Mouse (Mus musculus) erythroblast, adult 5-6 weeks (primary cell): ENCODE results near the gene Dgke. TPM values are rescaled to one million over a fixed set of nuclear protein-coding genes. Genes with fewer than 3 reads are reported as not detected.

Experiments used
- ATAC-seq: replicated peaks from 2 replicates; pipeline ENCODE4 v1.8.0; 2016; ENCODE audit warnings: moderate number of reproducible peaks, mild to moderate bottlenecking, moderate TSS enrichment, inconsistent platforms; ENCODE audit not compliant: poor library complexity, low FRiP score, severe bottlenecking
- total RNA-seq, 2 experiments: library from RNA; stranded (forward) in 1 of 2; stranded (reverse) in 1 of 2; fragments of 150-400 nt in 1 of 2; fragments of 200-764, 138-1000 nt in 1 of 2; gene quantifications; 2 replicates each; pipeline versions ENCODE4 v1.2.3 to v1.2.4; 2015 to 2017; ENCODE audit warnings: low replicate concordance in 2 of 2

The Dgke gene
- total RNA-seq, 2 experiments from 2014 or later: 1.8 TPM; not detected in 1

GRCm38 (mm10) chr11:88986616-88987015 lies 80.0 kb downstream of the Dgke start:
- no peak for ATAC-seq

Other genes with a start within 250 kb of the Dgke start
- gene Akap1, start 202.3 kb downstream of the Dgke start, total RNA-seq (2015; ENCODE audit: low replicate concordance): 1.0 and 3.7 TPM in 2 replicates
- 0.98 and 3.7 TPM in 2 replicates for gene Akap1, start 202.3 kb downstream of the Dgke start, total RNA-seq (2017; ENCODE audit: low replicate concordance)
- 15.0 and 15.2 TPM in 2 replicates for gene Scpep1, start 111.4 kb downstream of the Dgke start, total RNA-seq (2015; ENCODE audit: low replicate concordance)
- gene Scpep1, start 111.4 kb downstream of the Dgke start, total RNA-seq (2017; ENCODE audit: low replicate concordance): 4.6 and 8.6 TPM in 2 replicates
- not detected in 2 replicates for gene Elobl, start 99.9 kb downstream of the Dgke start, total RNA-seq (2015; ENCODE audit: low replicate concordance)
- not detected in 2 replicates for gene Elobl, start 99.9 kb downstream of the Dgke start, total RNA-seq (2017; ENCODE audit: low replicate concordance)
- 1.3 and 2.7 TPM in 2 replicates for gene Coil, start 96.6 kb downstream of the Dgke start, total RNA-seq (2015; ENCODE audit: low replicate concordance)
- 1.3 and 6.3 TPM in 2 replicates for gene Coil, start 96.6 kb downstream of the Dgke start, total RNA-seq (2017; ENCODE audit: low replicate concordance)
- gene Trim25, start 67.5 kb downstream of the Dgke start, total RNA-seq (2015; ENCODE audit: low replicate concordance): 19.8 and 24.2 TPM in 2 replicates
- 16.4 and 20.5 TPM in 2 replicates for gene Trim25, start 67.5 kb downstream of the Dgke start, total RNA-seq (2017; ENCODE audit: low replicate concordance)
- gene Gm525, start 7.0 kb upstream of the Dgke start, total RNA-seq (2015; ENCODE audit: low replicate concordance): not detected in 2 replicates
- not detected in 2 replicates for gene Gm525, start 7.0 kb upstream of the Dgke start, total RNA-seq (2017; ENCODE audit: low replicate concordance)
- gene Nog, start 235.5 kb upstream of the Dgke start, total RNA-seq (2015; ENCODE audit: low replicate concordance): not detected in 2 replicates
- gene Nog, start 235.5 kb upstream of the Dgke start, total RNA-seq (2017; ENCODE audit: low replicate concordance): not detected in 2 replicates